Mouse (Mus musculus) limb, embryonic 13.5 days (tissue): Measurements from ENCODE around the gene Znhit6. TPM values are rescaled to one million over a fixed set of nuclear protein-coding genes. Genes with fewer than 3 reads are reported as not detected.

Source experiments
- polyA plus RNA-seq: library from polyadenylated mRNA; unstranded; fragments of >200 nt; fragmentation: Nextera tagmentation; extraction: Ambion mirVana; gene quantifications from 2 replicates; pipeline ENCODE4 v1.2.1, GENCODE M21; 2015

The Znhit6 gene
- polyA plus RNA-seq, 1 experiment from 2014 or later, result 41.6 TPM

Other genes with a start within 250 kb of the Znhit6 start
- gene Ccn1, start 73.8 kb downstream of the Znhit6 start, polyA plus RNA-seq, result 102 and 104 TPM in 2 replicates
- 49.7 and 55.7 TPM in 2 replicates for gene Ddah1, start 182.5 kb downstream of the Znhit6 start, polyA plus RNA-seq